Mouse (Mus musculus): ENCODE results near the gene Sept5.

The Sept5 gene

DNA sequence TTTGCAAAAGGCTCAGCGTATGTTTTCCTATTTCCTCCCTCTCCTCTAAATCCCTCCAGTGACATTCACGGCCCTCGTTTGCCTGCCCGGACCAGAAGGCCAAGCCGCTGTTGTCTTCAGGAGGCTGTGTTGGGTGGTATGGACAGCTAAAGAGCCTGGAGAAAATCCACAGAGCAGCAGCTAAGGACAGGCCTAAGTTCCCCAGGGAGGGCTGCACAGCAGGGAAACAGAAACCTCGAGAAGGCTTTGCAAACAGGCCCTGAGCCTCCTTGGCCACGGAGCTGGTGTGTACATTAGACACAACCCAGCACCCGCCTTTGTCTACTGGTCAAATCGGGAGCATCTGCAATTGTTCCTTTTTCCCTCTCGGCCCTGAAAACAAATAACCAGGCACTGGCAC is 44.1 kb downstream of the Sept5 start:
- in situ Hi-C loops (cut with MseI, MboI): no loop called here

DNA sequence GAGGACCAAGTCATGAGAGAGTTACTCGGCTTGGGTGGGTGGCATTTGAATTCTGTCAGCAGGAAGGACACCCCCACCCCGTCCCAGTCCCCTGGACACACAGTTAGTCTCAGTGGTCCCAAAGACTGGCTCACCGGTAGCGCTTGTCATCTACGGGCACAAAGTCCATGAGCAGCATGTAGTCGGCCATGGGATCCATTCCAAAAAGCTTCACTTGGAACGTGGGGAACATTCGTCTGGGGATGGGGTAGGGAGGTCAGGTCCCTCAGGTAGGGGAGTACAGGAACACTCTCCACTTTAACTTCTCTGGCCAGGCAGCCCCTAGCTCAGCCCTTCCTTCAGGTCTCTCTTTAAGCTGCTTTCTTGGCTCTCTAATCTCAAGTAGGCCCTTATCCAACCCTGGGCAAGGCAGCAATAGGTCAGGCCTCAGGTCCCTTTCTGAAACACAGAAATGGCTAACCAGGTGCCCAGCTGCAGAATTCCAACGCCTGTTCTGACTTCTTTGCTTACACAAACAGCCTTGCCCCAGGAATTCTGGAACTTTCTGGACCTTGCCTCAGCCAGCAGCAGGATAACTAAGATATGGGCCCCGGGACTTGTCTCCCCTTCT is 44.7 kb downstream of the Sept5 start:
- in situ Hi-C loops (cut with MseI, MboI): no loop called here

DNA sequence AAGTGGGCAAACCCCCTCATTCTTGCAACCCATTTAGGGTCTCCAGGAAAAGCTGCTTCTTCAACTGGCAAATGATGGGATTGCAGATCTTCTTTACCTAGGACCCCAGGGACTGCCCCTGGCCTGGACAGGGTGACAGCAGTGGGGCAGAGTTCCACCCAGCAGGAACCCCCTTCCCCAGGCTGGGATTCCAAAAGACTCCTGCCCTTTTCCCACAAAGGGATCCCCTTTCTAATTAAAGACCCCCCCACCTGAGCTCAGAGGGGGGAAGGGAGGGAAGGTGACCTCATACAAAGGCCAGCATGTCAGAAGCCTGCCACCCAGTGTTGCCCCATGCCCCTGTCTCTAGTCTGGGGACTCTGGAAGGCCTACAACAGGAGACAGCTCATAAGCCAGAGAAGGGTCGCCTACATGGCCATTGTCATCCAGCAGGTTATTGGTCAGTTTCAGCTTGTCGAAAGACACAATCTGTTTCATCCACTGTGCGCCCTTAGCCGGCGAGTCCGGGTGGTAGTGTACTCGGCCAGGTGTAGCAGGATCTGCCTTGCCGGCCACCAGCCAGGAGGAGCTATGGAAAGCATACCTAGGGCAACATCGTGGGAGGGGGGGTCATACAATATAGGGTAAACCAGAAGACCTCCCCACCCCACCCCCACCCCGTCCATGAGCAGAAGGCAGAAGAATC is 45.9 kb downstream of the Sept5 start:
- in situ Hi-C loops (cut with MseI, MboI): no loop called here

DNA sequence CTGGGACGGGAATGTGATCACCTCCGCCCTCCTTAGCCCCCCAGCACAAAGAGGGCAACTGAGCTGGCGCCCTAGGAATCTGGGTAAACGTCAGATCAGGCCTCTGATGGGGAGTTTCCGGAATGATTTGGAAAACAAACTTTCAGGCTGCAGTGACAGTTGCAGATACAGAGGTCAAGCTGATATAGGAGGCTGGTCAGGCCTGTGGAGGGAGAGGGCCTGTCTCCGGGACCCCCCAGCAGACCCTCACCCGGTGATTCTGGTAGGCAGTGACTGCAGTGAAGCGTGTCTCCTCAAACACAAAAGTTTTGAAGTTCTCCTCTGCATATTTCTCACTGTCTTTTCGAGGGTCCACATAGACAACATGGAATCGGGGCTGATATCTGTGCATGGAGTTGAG is 46.6 kb downstream of the Sept5 start:
- in situ Hi-C loops (cut with MseI, MboI): no loop called here

DNA sequence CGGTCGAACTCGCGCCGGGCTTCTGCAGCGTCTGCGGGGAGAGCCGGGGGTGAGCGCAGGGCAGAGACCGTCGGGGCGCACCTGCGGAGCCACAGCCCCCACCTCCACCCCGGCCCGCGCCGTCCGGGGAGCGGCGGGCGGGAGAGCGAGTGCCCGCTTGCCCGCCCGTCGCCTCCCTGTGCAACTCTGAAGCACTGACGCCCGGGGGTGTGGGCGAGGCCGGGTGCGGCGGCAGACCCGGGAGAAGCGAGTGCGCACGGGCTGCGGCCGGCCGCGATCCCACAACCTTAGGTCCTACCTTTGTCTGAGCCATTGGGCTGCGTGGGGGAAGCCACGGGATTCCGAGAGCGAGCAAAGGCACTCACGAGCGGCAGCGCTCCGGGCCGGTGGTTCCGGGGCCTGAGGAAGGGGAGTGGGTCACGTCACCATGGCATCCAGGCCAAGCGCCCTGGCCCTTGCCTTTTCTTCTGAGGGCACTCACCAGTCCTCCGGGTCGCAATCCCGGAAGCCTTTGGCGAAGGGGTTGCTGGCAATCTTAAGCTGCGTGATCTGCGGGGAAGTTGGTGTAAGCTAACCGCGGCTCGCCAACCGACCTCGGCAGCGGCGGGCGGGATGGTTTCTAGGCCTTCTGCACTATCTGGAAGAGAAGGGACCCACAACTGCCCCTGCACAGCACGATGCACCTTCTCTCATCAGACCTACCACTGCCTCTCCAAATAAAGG is 47.2 kb downstream of the Sept5 start:
- in situ Hi-C loops (cut with MseI, MboI): no loop called here

DNA sequence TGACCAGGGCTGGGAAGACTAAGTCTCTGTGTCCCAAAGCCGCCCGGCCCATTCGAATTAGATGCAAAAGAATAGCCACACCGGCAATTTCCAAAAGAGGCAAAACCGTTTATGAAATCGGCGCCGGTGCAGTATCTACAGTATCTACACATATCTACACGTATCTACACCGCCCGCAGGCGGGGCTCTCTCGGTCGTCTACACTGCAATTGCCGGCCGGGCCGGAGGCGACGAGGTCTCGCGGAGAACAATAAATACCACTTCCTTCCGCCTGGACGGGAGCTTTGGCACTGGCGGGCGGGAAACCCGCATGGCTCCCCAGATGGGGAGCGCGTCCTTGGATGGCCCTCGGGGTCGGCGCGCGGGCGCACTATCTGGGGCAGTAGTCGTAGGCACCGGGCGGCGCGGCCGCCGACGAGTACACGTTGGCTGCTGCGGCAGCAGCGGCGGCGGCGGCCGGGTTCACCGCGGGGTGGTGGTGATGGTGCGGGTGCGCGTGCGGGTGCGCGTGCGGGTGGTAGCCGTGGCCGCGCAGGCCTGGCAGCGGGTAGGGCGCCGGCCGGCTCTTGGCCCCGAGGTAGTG is 48.0 kb downstream of the Sept5 start:
- in situ Hi-C loops (cut with MseI, MboI): no loop called here

DNA sequence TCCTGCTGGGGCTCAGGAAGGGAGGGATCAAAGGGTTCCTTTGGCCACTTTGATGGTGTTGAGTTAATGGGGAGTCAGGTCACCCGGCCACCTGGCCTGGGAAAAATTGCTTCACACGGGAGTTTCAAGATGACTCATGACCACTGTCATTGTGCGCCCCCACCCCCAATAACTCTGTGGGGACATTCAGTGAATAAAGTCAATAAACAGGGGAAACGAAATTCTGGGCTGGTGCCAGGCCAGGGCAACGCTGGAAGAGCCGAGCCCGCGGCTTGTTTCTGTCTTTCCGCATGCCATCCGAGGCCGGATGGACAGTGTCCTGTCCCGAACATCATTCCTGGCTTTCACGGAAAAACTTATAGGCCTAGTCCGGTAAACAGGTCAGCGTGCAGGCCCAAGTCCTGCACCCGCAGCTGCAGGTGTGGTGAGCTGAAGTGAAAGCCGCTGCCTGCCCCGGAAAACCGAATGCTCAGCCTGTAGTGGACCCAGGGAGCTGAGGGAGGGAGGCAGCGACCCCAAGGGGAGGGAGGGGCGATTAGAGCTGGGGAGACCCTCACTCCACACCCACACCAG is 48.6 kb downstream of the Sept5 start:
- in situ Hi-C loops (cut with MseI, MboI): no loop called here

DNA sequence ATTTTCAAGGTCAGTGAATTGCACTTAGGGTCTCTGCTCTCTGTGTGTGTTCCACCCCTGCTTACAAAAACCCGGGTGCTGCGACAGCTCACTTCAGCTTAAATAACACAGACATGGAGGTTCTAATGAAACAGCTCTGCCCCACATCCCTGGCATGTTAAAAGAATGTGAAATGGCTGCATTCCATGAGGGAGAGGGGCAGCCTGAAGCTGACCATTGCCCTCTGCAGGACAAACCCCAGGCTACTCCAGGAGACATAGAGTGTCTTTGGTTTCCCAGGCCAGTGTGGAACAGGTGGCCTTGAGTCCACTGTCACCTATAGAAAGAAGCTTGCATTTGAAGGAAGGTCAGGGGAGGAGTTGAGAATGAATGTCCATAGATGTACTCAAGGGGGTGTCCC is 49.4 kb downstream of the Sept5 start:
- in situ Hi-C loops (cut with MseI, MboI): no loop called here

DNA sequence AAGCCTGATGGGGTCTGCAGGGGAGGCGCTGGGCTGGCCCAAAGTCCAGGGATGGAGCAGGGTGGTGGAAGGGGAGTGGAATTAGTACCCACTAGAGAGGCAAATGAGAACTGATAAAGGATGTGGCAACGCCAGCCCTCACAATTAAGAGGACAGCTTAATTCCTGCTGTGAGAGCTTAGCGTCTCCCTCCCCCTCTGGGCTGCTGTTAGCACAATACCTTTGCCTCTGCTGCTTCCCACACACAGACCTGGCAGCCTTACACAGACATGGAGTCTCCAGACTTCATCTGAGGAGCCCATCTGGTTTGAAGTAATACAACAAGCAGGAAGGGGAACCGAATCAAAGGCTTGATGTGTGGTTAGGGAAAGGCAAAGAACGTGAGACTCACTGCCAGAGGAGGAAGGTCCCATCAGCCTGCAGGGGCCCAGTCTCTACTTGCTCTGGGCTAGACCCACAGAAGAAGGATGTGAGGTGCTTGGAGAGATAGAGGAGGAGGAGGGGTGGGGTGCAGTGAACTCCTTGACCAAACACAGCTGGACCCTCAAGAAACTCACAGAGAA is 52.1 kb downstream of the Sept5 start:
- in situ Hi-C loops (cut with MseI, MboI): no loop called here

DNA sequence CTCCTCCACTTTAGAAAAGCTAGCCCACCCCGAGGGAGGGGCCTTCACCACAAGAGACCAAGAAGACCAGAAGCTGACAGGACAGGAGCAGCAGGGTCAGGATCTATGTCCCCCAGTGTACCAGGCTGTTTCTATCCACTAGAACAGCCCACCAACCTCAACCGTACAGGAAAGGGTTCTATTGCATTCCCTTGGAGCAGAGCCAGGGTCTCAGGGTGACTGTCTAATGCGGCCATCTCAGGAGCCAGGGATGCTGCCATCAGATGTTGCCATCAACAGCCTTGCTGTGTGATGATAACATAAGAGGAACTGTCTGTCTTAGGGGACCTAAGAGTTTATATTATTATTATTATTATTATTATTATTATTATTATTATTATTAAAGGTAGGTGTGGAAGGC is 52.7 kb downstream of the Sept5 start:
- in situ Hi-C loops (cut with MseI, MboI): no loop called here

DNA sequence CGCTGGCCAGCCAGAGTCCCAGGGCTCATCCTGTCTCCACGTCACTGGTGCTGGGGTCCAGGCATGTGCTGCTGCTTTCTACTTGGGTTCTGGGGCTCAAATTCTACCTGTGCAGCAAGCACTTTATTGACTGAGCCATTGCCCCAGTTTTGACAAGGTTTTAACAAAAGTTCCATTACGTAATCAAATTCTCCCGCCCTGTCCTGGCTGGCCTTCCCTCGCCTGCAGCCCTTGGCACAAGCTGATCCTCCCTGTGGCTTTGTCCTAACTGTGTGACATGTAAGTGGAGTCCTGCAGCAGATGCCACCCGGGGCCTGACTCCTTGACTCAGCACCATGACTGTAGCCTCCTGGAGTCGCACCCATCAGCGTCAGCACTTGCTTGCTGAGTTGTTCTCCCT is 55.6 kb downstream of the Sept5 start:
- in situ Hi-C loops (cut with MseI, MboI): no loop called here

Measured in mouse trophoblast stem cell (cell line).